Mouse (Mus musculus): Measurements from ENCODE around the gene B4galt2.

Gene B4galt2

DNA sequence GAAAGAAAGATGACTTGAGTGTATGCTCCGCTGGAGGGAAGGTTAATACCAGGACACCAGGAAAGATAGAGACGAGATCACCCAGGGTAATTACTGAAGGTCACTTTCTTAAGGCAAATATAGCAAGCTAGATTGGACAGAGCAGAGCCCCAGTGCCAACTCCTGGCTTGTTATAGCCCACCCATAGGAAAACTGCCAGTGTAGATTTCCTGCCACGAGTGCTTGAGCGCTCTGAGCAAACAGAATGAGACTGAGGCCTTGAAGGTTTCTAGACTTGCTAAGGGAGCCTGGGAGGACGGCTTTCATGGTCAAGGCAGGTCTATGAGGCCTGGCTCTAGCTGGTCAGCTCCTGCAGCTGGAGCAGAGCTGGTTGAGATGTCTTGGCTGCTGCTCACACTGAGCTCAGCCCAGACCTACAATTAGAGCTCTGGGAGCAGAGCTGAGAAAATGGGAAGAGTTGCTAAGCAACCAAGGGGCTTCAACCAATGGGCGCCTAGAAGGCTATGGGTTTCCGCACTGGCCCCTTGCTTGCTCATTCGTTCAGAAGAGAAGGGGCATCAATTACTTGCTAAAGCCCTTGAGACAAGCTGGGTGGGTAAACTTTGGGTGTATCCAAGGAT, 25.7 kb upstream of the B4galt2 start:
- DNase-seq (ENCODE audit: low spot score in 2 of 2): no peak

DNA sequence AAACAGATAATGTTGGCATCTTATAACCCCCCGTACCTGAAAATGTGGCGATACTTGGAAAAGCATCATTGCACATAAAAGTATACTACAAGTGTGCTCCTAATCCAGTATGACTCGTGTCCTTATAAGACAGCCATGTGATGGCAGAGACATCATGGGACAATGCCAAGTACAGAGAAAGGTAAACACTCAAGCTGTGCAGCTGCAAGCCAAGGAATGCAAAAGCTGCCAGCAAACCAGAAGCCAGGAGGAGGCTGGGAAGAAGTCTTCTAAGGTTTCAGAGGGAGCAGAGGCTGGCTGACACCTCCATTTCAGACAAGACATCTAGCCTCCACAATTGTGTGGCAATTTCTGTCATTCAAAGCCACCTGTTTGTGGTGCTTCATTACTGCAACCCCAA, 22.9 kb upstream of the B4galt2 start:
- no peak for DNase-seq (ENCODE audit: low spot score in 2 of 2)

DNA sequence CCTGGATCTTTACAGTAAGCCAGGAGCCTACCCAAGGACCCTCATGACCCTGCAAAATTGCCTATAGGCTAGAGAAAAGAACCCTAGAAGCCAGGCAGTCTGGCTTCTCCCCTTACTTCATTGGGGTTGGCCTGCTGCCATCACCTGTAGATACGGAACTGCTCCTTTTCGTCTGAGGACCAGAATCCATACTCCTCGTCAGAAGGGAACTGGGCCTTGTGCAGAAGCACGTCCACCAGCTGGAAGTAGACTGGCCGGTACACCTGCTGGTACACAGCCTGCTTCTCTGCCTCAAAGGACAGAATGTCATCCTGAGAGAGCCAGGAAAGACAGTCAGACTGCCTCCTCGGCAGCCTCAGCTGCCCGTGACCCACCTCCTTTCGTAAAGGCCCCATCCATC, 21.5 kb upstream of the B4galt2 start:
- no peak for DNase-seq (ENCODE audit: low spot score in 2 of 2)

- no peak for DNase-seq (ENCODE audit: low spot score in 2 of 2)
Measured at GRCm38 (mm10) chr4:117904094-117904493, 20.8 kb upstream of the B4galt2 start.

DNA sequence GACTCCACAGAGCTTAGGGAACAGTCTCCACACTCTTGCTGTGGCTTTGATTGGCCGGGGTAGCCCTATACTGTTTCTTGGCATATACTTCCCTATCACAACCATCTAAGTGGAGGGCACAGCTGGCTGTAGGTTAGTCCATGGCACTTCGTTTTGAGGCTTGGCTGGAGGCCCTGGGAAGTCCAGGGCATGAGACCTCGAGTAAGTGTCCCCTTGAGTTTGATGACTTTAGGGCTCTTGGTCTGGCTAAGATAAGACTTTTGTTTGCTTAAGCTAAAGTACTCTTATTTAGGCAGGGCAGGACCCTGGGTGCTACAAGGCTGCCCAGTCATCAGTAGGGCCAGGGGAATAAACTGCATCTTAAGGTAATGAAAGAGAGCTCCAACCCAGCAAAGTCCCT, 14.8 kb upstream of the B4galt2 start:
- DNase-seq (ENCODE audit: low spot score in 2 of 2): no peak

DNA sequence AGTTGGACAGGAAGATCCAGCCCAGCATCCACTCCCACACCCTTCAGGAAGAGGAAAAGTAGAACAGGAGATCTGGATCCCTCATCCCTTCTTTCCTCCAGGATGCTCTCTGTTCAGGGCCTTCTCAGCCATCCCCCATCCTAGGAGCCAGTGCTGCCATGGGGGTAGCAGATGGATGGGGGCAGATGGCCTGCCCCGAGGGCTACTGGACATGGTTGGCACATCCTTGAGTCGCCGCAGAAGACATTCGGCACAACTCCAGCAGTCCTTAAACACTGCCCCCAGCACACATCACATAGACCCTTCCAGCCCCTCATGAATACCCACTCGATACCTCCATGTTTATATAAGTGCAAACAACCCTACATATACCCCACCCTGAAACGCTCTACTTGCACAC, 12.7 kb upstream of the B4galt2 start:
- no peak for DNase-seq (ENCODE audit: low spot score in 2 of 2)

- DNase-seq (ENCODE audit: low spot score in 2 of 2): no peak
Measured at GRCm38 (mm10) chr4:117895339-117895738, 12.1 kb upstream of the B4galt2 start.

DNA sequence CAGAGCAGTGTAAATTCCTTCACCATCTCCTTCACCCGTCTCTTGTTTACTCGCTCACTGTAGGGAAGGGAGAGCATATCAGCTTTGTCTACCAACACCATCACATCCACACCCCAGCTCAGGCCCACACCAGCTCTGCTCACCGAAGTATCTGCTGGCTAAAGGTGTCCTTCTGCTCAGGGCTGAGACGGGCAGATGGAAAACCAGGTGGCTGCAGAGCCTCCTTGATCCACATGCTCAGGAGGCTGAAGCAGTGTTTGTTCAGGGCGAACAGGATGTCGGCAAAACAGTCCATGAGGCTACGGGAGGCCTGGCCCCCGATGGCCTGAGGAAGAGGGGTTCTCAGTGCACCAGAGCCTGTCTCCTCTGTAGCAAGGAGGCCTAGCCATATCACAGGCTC, 11.3 kb upstream of the B4galt2 start:
- no peak for DNase-seq (ENCODE audit: low spot score in 2 of 2)

DNA sequence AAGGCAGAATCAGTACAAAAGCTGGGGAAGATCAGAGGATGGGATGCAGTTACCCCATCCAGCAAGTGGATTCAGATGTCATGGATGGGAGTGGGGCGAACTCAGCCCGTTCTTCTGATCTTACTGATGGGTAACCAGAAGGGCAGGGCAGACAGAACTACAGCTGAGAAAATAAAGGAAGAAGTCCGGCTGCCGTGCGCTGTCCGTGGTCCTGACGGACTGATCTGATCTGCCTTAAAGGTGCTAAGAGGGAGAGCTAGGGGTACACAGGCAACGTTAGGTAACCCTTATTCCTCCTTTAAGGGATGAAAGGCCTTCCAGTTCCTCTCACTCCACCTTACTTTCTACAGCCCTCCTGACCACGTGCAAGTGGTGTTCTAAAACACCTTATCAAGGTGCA, 10.1 kb upstream of the B4galt2 start:
- DNase-seq (ENCODE audit: low spot score in 2 of 2): no peak

GRCm38 (mm10) chr4:117891738-117892161, 8.5 kb upstream of the B4galt2 start, which contains the start of gene Dph2:
TSS of gene Dph2 (minus strand) at chr4:117892032.
- peak; percentile 63 to 75 for DNase-seq (ENCODE audit: low spot score in 2 of 2)

DNA sequence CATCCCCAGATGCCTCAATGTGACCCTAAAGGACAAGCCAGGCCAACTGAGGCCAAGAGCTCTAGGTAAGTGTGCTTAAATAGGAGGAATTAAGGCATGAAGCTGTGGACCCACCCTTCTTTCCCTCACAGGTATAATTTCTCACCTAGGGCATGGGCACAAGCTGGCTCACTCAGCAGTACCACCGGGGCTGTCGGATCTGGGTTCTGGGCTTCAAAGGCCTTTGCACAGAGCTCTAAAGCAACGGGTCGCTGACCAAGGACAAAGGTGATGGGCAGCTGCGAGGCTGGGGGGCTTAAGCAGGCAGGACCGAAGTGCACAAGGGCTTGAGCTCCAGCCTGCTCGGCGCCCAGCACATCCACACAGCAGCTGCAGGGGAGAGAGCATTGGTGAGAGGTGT, 7.5 kb upstream of the B4galt2 start:
- no peak for DNase-seq (ENCODE audit: low spot score in 2 of 2)

GRCm38 (mm10) chr4:117890031-117890430, 6.7 kb upstream of the B4galt2 start:
- DNase-seq (ENCODE audit: low spot score in 2 of 2): no peak

GRCm38 (mm10) chr4:117889471-117889870, 6.2 kb upstream of the B4galt2 start:
- DNase-seq (ENCODE audit: low spot score in 2 of 2): no peak

DNA sequence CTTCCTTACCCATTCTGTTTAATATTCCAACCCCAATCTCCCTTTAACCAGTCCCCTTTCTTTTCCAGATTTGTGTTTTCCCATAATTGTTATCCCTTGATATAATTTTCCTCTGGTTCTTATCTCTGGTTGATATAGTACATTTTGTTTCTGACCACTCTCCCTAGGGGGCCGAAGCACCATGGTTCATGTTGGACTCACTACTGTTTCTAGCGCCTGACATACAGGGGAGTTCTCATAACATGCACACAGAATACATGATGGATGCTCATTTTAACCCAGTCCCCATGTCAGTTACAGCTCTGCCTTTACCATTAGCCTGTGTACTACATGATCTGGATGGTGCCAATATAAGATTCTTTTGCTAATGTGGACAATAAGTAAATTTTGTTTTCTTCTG, 4.6 kb upstream of the B4galt2 start:
- DNase-seq (ENCODE audit: low spot score in 2 of 2): no peak

GRCm38 (mm10) chr4:117887133-117887532, 3.8 kb upstream of the B4galt2 start, which contains the start of gene Atp6v0b:
TSS of gene Atp6v0b (minus strand) at chr4:117887333.
- peak; percentile 89 to 96 for DNase-seq (ENCODE audit: low spot score in 2 of 2)

DNA sequence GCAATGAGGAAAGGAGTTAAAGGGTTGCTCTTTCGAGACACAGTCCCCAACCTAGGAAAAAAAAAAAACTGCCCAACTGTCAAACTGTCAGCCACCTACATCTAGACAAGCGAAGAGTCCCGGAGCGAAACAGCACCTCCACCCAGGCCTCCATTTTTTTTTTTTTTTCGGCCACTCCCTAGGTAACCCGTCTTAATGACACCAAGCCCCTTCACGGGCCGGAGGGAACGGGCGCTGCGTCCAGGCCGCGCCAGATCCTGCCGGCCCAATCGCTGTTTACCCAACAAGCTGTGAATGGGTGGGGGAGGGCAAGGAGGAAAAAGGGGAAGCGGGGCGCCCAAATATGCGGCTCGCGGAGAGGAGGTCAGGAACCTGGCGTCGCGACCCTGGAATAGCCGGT, 3.4 kb upstream of the B4galt2 start:
- no peak for DNase-seq (ENCODE audit: low spot score in 2 of 2)

GRCm38 (mm10) chr4:117885994-117886393, 2.7 kb upstream of the B4galt2 start:
- no peak for DNase-seq (ENCODE audit: low spot score in 2 of 2)

GRCm38 (mm10) chr4:117885093-117885492, 1.8 kb upstream of the B4galt2 start:
- no peak for DNase-seq (ENCODE audit: low spot score in 2 of 2)

DNA sequence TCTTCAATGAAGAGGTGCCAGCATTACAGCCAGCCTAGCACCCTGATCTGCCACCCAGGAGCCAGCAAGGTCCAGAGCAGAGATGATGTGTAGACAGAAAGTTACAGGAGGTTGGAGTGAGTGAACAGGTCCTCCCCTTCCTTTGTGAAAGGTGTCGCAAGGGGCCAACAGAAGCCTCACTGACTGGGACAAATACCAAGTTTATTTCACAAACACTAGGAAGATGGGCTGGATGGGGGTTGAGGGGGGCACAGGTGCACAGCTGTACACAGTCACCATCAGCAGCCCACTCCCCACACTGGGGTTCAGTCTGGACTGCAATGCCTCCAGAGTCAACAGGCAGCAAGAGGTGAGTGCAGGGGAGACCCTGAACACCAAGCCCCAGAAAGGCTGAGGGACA, 859 bp upstream of the B4galt2 start:
- no peak for DNase-seq (ENCODE audit: low spot score in 2 of 2)

GRCm38 (mm10) chr4:117878703-117879102, 4.6 kb downstream of the B4galt2 start:
- DNase-seq (ENCODE audit: low spot score in 2 of 2): no peak

DNA sequence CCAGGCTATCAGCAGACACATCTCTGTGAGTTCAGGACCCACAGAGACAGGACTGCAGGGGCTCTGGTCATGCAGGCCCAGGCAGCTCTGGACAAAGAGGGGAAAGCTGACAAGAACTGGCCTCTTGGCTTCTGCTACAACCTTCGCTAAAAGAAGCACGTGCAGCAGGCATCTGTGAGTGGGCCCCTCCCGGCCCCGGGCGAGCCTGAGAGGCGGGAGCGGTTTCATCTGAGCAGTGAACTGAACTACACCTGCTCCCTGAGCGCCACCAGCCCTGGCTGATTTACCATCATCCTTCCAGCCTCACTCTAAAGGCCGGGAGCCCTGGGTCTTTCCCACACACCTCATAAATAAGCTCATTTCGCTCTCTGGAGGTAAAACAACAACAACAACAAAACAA, 5.0 kb downstream of the B4galt2 start:
- DNase-seq (ENCODE audit: low spot score in 2 of 2): no peak

DNA sequence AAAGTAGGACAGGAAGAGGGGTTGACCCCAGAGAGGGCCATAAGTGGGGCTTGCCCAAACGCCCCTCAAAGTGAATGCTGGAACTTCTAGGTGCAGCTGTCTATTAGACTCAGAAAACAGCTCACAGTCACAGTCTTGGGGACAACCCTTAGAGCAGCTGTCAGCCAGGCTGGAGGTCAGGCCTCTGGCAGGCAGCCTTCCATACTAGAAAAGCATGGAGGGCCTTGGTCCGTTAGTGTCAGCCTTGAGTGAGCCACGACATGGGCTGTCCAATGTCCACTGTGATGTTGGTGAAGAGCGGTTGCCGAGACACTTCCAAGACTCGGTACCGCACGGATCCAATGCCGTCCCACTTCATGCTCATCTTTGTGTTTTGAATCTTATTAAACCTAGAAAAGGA, 9.7 kb downstream of the B4galt2 start:
- no peak for DNase-seq (ENCODE audit: low spot score in 2 of 2)

- no peak for DNase-seq (ENCODE audit: low spot score in 2 of 2)
Measured at GRCm38 (mm10) chr4:117872471-117872886, 10.8 kb downstream of the B4galt2 start, which contains the start of gene Ccdc24. TSS of gene Ccdc24 (minus strand) at chr4:117872557.

- DNase-seq (ENCODE audit: low spot score in 2 of 2): no peak
Measured at GRCm38 (mm10) chr4:117871787-117872186, 11.5 kb downstream of the B4galt2 start.
